Mouse (Mus musculus) kidney, postnatal 0 days (tissue): ENCODE measurements at regions not wholly inside any gene's neighbourhood (a gene's known extent, or its start where the extent isn't known, plus 50 kb on each side); places are given as distances from the start of the nearest gene placed in this dataset.

Experiments
- ATAC-seq: fragments of 200-750 bp; cut with Nextera tagmentation; replicated peaks from 2 replicates; pipeline ENCODE4 v1.8.0; 2017; ENCODE audit warnings: low read depth, moderate number of reproducible peaks, moderate TSS enrichment, moderate library complexity; ENCODE audit not compliant: low FRiP score
- DNase-seq: peaks from one replicate; pipeline ENCODE4 v3.0.0-alpha.2; 2016; ENCODE audit warnings: low spot score
- H3K27ac ChIP-seq: fragments of 300-500 bp; sonication (generic); 2 replicates; pipeline ENCODE4 v1.5.1; 2014; ENCODE audit warnings: mild to moderate bottlenecking
- H3K27me3 ChIP-seq: fragments of 300-500 bp; sonication (generic); 2 replicates; pipeline ENCODE4 v1.6.1; 2014; ENCODE audit warnings: low read length, mixed read lengths; ENCODE audit not compliant: insufficient read depth
- H3K36me3 ChIP-seq: fragments of 300-500 bp; sonication (generic); 2 replicates; pipeline ENCODE4 v1.6.1; 2014; ENCODE audit warnings: low read length, mixed read lengths; ENCODE audit not compliant: insufficient read depth
- H3K4me1 ChIP-seq: fragments of 300-500 bp; sonication (generic); replicated peaks from 2 replicates; pipeline ENCODE4 v1.6.1; 2014; ENCODE audit warnings: antibody characterized with exemption, low read length, mixed read lengths; ENCODE audit not compliant: insufficient read depth
- H3K4me2 ChIP-seq: fragments of 300-500 bp; sonication (generic); 2 replicates; pipeline ENCODE4 v1.6.1; 2014; ENCODE audit warnings: mild to moderate bottlenecking, low read length, moderate library complexity, mixed read lengths
- H3K4me3 ChIP-seq: fragments of 300-500 bp; sonication (generic); replicated peaks from 2 replicates; pipeline ENCODE4 v1.5.1; 2014; ENCODE audit warnings: low read depth, low read length
- H3K9ac ChIP-seq: fragments of 300-500 bp; sonication (generic); 2 replicates; pipeline ENCODE4 v1.6.1; 2014; ENCODE audit warnings: low read depth, low read length
- H3K9me3 ChIP-seq: fragments of 300-500 bp; sonication (generic); replicated peaks from 2 replicates; pipeline ENCODE4 v1.6.1; 2016; ENCODE audit warnings: low read length, inconsistent platforms, mixed read lengths
- CTCF ChIP-seq: IDR thresholded peaks from 2 replicates; pipeline ENCODE4 v1.5.1; 2016; ENCODE audit warnings: antibody characterized with exemption, low read depth, mild to moderate bottlenecking, moderate library complexity
- WGBS: fragments of 180-500 bp; shearing (Covaris S2); extraction: QIAGEN DNeasy Blood & Tissue Kit; methylation state at CpG from one replicate; pipeline ENCODE4 v1.1.7; 2014; 5-methylcytosine and 5-hydroxymethylcytosine counted together

DNA sequence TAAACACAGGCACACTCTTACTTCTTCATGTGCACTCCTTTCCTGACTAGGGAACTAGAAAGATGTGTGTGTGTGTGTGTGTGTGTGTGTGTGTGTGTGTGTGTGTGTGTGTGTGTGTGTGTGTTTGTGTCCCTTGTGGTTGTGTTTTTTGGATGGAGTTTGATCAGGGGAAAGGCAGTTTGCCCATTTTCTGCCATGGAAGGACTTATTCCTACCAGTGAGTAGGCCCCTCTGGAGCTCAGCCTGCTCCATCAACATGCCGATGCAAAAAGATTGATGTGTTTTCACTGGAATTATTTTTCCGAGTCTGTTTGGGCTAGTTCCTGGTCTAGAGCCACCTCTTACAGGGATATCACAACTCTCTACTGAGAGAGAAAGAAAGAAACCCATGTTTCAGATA, 120.6 kb downstream of the Qpct start:
- H3K27me3 ChIP-seq: no peaks in the 10 kb centered on the region
- 12% methylated on average over 2 of the region's 2 CpGs for WGBS
- H3K27ac ChIP-seq: no peak overlapping the region
- H3K4me2 ChIP-seq: no peak overlapping the region
- no peak overlapping the region for H3K9ac ChIP-seq
- no peaks in the 10 kb centered on the region for H3K36me3 ChIP-seq
- peak; percentile 30 for DNase-seq
- no peak for ATAC-seq
- H3K4me1 ChIP-seq: no peaks in the 10 kb centered on the region; the same call in 1 of the 2 replicates
- H3K4me3 ChIP-seq: no peak overlapping the region
- no peaks in the 10 kb centered on the region for H3K9me3 ChIP-seq
- TF ChIP-seq CTCF: no peak

GRCm38 (mm10) chr17:79170690-79171089, 119.0 kb downstream of the Qpct start:
- H3K4me2 ChIP-seq: no peak overlapping the region
- no peak overlapping the region for H3K27ac ChIP-seq
- no peaks in the 10 kb centered on the region for H3K27me3 ChIP-seq
- H3K36me3 ChIP-seq: no peaks in the 10 kb centered on the region
- WGBS: 37% methylated on average over 4 of the region's 4 CpGs
- H3K9ac ChIP-seq: no peak overlapping the region
- no peak overlapping the region for H3K4me3 ChIP-seq
- H3K4me1 ChIP-seq: no peaks in the 10 kb centered on the region; the same call in 1 of the 2 replicates
- no peaks in the 10 kb centered on the region for H3K9me3 ChIP-seq
- ATAC-seq (peak; percentile 33; the same call in 1 of the 2 replicates), DNase-seq (peak; percentile 92)
- TF ChIP-seq CTCF: no peak

DNA sequence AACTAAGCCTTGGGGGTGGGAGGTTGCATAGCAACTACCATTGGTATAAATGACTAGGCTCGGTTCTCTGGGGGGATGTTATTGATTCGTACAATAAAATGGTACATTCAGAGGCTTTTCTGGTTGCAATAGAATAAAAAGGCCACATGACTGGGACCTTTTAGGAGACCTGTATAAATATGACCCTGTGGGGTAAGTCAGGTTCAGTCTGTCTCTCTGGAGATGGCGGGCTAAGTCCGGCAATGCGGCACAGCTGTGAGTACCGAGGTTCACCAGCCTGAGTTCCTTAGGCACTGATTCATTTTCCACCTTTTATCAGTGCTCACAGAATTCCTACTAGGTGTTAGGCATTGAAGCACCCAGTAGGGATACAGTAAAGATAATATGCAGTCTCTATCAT, 115.5 kb downstream of the Qpct start:
- ATAC-seq: no peak
- H3K9ac ChIP-seq: no peak overlapping the region
- H3K4me2 ChIP-seq: no peak overlapping the region
- no peak for DNase-seq
- H3K4me1 ChIP-seq: 0 out of 2 replicates have a peak, but pooled peaks cover 6% of the 10 kb centered on the region
- no peak overlapping the region for H3K4me3 ChIP-seq
- H3K9me3 ChIP-seq: no peaks in the 10 kb centered on the region
- no peaks in the 10 kb centered on the region for H3K27me3 ChIP-seq
- H3K27ac ChIP-seq: no peak overlapping the region
- no peaks in the 10 kb centered on the region for H3K36me3 ChIP-seq
- 88% methylated on average over 6 of the region's 6 CpGs for WGBS
- no peak for TF ChIP-seq CTCF

GRCm38 (mm10) chr17:79164874-79165553, 113.3 kb downstream of the Qpct start:
- no peak for ATAC-seq

GRCm38 (mm10) chr17:79163983-79164382, 112.3 kb downstream of the Qpct start:
- peak; percentile 57 for DNase-seq
- Histone ChIP-seq H3K36me3 (no peaks in the 10 kb centered on the region), H3K4me3 (no peak overlapping the region), H3K4me2 (no peak overlapping the region), H3K9me3 (no peaks in the 10 kb centered on the region), H3K27me3 (no peaks in the 10 kb centered on the region), H3K27ac (no peak overlapping the region), H3K9ac (no peak overlapping the region), H3K4me1 (0 out of 2 replicates have a peak, but pooled peaks cover 6% of the 10 kb centered on the region)
- no peak for TF ChIP-seq CTCF
- 26% methylated on average over 6 of the region's 6 CpGs for WGBS
- no peak for ATAC-seq

More at GRCm38 (mm10) chr17:79164874-79165553, 113.3 kb downstream of the Qpct start:
- no peak for TF ChIP-seq CTCF
- no peaks in the 10 kb centered on the region for H3K27me3 ChIP-seq
- WGBS: 16% methylated on average over 5 of the region's 5 CpGs
- no peaks in the 10 kb centered on the region for H3K36me3 ChIP-seq
- peak; percentile 82 for DNase-seq
- no peak overlapping the region for H3K4me2 ChIP-seq
- H3K9ac ChIP-seq: no peak overlapping the region
- 0 out of 2 replicates have a peak, but pooled peaks cover 6% of the 10 kb centered on the region for H3K4me1 ChIP-seq
- no peaks in the 10 kb centered on the region for H3K9me3 ChIP-seq
- H3K4me3 ChIP-seq: no peak overlapping the region
- 0 out of 2 replicates have a peak overlapping the region, but pooled peaks have one; percentile 25 for H3K27ac ChIP-seq

DNA sequence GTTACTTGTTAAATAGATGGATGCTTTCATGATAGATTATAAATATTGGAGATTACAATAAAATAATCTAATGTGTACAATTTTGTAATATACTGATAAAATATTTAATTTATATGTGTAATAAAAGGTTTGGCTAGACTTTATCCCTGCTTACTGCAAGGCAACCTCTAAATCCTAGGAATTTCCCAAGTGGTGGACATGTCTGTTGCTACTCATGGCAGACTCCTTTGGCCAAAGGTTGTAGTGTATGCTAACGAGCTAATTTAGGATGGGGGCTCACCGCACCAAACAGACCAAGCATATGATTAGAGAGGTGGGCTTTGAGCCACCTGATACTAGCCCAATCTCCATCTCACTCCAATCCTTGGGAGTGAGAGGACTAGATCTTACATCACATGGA, 102.4 kb downstream of the Qpct start:
- no peaks in the 10 kb centered on the region for H3K9me3 ChIP-seq
- TF ChIP-seq CTCF: no peak
- no peak overlapping the region for H3K27ac ChIP-seq
- WGBS: 68% methylated on average over 2 of the region's 2 CpGs
- no peaks in the 10 kb centered on the region for H3K4me1 ChIP-seq
- H3K9ac ChIP-seq: no peak overlapping the region
- ATAC-seq (no peak), DNase-seq (no peak)
- H3K4me3 ChIP-seq: no peak overlapping the region
- no peaks in the 10 kb centered on the region for H3K27me3 ChIP-seq
- no peaks in the 10 kb centered on the region for H3K36me3 ChIP-seq
- H3K4me2 ChIP-seq: no peak overlapping the region

DNA sequence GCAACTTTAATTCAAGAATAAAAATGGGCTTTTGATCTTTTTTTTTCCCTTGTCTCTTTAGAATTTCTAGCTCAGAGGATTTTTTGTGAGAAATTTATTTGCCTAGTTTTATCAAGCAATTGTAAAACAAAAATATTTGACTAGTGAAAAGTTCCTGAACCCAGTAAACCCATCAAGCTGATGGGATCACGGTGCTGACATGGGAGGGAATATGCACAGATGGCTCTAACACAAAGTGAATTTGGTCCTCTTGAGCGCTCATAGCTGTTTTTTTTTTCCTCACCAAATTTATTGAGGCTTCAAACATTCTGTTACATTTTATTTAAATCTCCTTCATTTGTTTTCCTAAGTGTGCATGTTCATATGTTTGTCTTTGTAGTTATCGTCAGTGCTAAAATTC, 101.1 kb downstream of the Qpct start:
- H3K4me2 ChIP-seq: no peak overlapping the region
- H3K9me3 ChIP-seq: no peaks in the 10 kb centered on the region
- H3K36me3 ChIP-seq: no peaks in the 10 kb centered on the region
- TF ChIP-seq CTCF: no peak
- no peak for ATAC-seq
- no peaks in the 10 kb centered on the region for H3K4me1 ChIP-seq
- H3K9ac ChIP-seq: no peak overlapping the region
- no peak overlapping the region for H3K4me3 ChIP-seq
- WGBS: 64% methylated on average over 3 of the region's 3 CpGs
- H3K27ac ChIP-seq: no peak overlapping the region
- peak; percentile 89 for DNase-seq
- no peaks in the 10 kb centered on the region for H3K27me3 ChIP-seq
